Mouse (Mus musculus) heart, embryonic 13.5 days (tissue): ENCODE measurements around the gene Ndufa12. TPM values are rescaled to one million over a fixed set of nuclear protein-coding genes. Genes with fewer than 3 reads are reported as not detected.
A peak's percentile ranks its signal among the peaks of the same experiment; 100 is the strongest.

Experiments
- ATAC-seq: fragments of 200-750 bp; cut with Nextera tagmentation; 2 replicates; pipeline ENCODE4 v1.8.0; 2017; ENCODE audit warnings: moderate TSS enrichment; ENCODE audit not compliant: insufficient number of reproducible peaks, low FRiP score, low TSS enrichment; ENCODE audit errors: extremely low read depth
- H3K27ac ChIP-seq: fragments of 300-500 bp; sonication (generic); replicated peaks from 2 replicates; pipeline ENCODE4 v1.5.1; 2015; ENCODE audit warnings: moderate library complexity, mild to moderate bottlenecking, inconsistent platforms
- H3K27me3 ChIP-seq: fragments of 300-500 bp; sonication (generic); replicated peaks from 2 replicates; pipeline ENCODE4 v1.6.1; 2015; ENCODE audit warnings: mild to moderate bottlenecking, inconsistent platforms
- H3K36me3 ChIP-seq: fragments of 300-500 bp; sonication (generic); 2 replicates; pipeline ENCODE4 v1.6.1; 2015; ENCODE audit warnings: mild to moderate bottlenecking, inconsistent platforms
- H3K4me1 ChIP-seq: fragments of 300-500 bp; sonication (generic); 2 replicates; pipeline ENCODE4 v1.6.1; 2015; ENCODE audit warnings: inconsistent platforms
- H3K4me2 ChIP-seq: fragments of 300-500 bp; sonication (generic); 2 replicates; pipeline ENCODE4 v1.6.1; 2015; ENCODE audit warnings: inconsistent platforms, mild to moderate bottlenecking, moderate library complexity
- H3K4me3 ChIP-seq: fragments of 300-500 bp; sonication (generic); 2 replicates; pipeline ENCODE4 v1.5.1; 2015; ENCODE audit warnings: moderate library complexity, mild to moderate bottlenecking, inconsistent platforms
- H3K9ac ChIP-seq: fragments of 300-500 bp; sonication (generic); 2 replicates; pipeline ENCODE4 v1.6.1; 2015; ENCODE audit warnings: inconsistent platforms, mild to moderate bottlenecking, moderate library complexity
- H3K9me3 ChIP-seq: fragments of 300-500 bp; sonication (generic); 2 replicates; pipeline ENCODE4 v1.6.1; 2016; ENCODE audit warnings: inconsistent platforms
- WGBS: fragments of 180-500 bp; shearing (Covaris S2); methylation state at CpG from one replicate; pipeline ENCODE4 v1.1.7; 2015; ENCODE audit warnings: mixed read lengths; 5-methylcytosine and 5-hydroxymethylcytosine counted together
- polyA plus RNA-seq: library from polyadenylated mRNA; unstranded; fragments of >200 nt; fragmentation: Nextera tagmentation; extraction: Ambion mirVana; gene quantifications from 2 replicates; pipeline ENCODE4 v1.2.1, GENCODE M21; 2015

Ndufa12 gene
- 496 and 581 TPM in 2 replicates for polyA plus RNA-seq

GRCm38 (mm10) chr10:94198482-94199405, at the start of gene Ndufa12:
TSS of gene Ndufa12 (plus strand) at chr10:94198720.
- Histone ChIP-seq H3K9ac (peak within 1 kb of the TSS; percentile 92), H3K27me3 (no peaks in the 10 kb centered on the region), H3K4me2 (peak within 1 kb of the TSS; percentile 79), H3K4me3 (peak within 1 kb of the TSS; percentile 87), H3K9me3 (no peaks in the 10 kb centered on the region), H3K36me3 (peaks cover 55% of the 10 kb centered on the region), H3K4me1 (peaks cover 15% of the 10 kb centered on the region), H3K27ac (peak within 1 kb of the TSS; percentile 92)
- WGBS, result under 1% methylated on average over 46 of the region's 46 CpGs
- ATAC-seq, result peak; percentile 88

- no peak for ATAC-seq
- Histone ChIP-seq H3K27me3 (no peaks in the 10 kb centered on the region), H3K36me3 (peaks cover 13% of the 10 kb centered on the region; the same call in 1 of the 2 replicates), H3K4me3 (no peak overlapping the region), H3K9me3 (no peaks in the 10 kb centered on the region), H3K9ac (no peak overlapping the region), H3K4me1 (peaks cover 28% of the 10 kb centered on the region), H3K4me2 (no peak overlapping the region), H3K27ac (no peak overlapping the region)
- 78% methylated on average over 4 of the region's 4 CpGs for WGBS
These were observed 47.0 kb upstream of the Ndufa12 start for GRCm38 (mm10) chr10:94151488-94151887.

- no peak for ATAC-seq
- no peaks in the 10 kb centered on the region for H3K27me3 ChIP-seq
- H3K9me3 ChIP-seq, result no peaks in the 10 kb centered on the region
These were observed 44.7 kb upstream of the Ndufa12 start for GRCm38 (mm10) chr10:94153841-94154240.

GRCm38 (mm10) chr10:94158962-94159361, 39.6 kb upstream of the Ndufa12 start:
- ATAC-seq, result no peak
- H3K4me3 ChIP-seq, result no peak overlapping the region
- H3K9ac ChIP-seq, result no peak overlapping the region
- no peaks in the 10 kb centered on the region for H3K4me1 ChIP-seq
- H3K36me3 ChIP-seq, result peaks cover 66% of the 10 kb centered on the region
- no peak overlapping the region for H3K27ac ChIP-seq
- H3K9me3 ChIP-seq, result no peaks in the 10 kb centered on the region
- WGBS, result 75% methylated on average over 6 of the region's 6 CpGs
- no peaks in the 10 kb centered on the region for H3K27me3 ChIP-seq
- no peak overlapping the region for H3K4me2 ChIP-seq

More at GRCm38 (mm10) chr10:94153841-94154240, 44.7 kb upstream of the Ndufa12 start:
- Histone ChIP-seq H3K36me3 (peaks cover 34% of the 10 kb centered on the region), H3K9ac (no peak overlapping the region), H3K4me3 (no peak overlapping the region), H3K27ac (no peak overlapping the region), H3K4me2 (no peak overlapping the region), H3K4me1 (peaks cover 19% of the 10 kb centered on the region)

- H3K27ac ChIP-seq, result no peak overlapping the region
- H3K4me2 ChIP-seq, result no peak overlapping the region
- 79% methylated on average over 4 of the region's 4 CpGs for WGBS
- no peak overlapping the region for H3K9ac ChIP-seq
- H3K27me3 ChIP-seq, result no peaks in the 10 kb centered on the region
- ATAC-seq, result no peak
- no peak overlapping the region for H3K4me3 ChIP-seq
- H3K36me3 ChIP-seq, result peaks cover 70% of the 10 kb centered on the region
- no peaks in the 10 kb centered on the region for H3K4me1 ChIP-seq
- no peaks in the 10 kb centered on the region for H3K9me3 ChIP-seq
These were observed 39.1 kb upstream of the Ndufa12 start for GRCm38 (mm10) chr10:94159406-94159805.

- H3K27ac ChIP-seq, result no peak overlapping the region
- WGBS, result 67% methylated on average over 5 of the region's 5 CpGs
- no peak overlapping the region for H3K4me3 ChIP-seq
- no peak overlapping the region for H3K4me2 ChIP-seq
- peaks cover 82% of the 10 kb centered on the region for H3K36me3 ChIP-seq
- ATAC-seq, result no peak
- no peaks in the 10 kb centered on the region for H3K4me1 ChIP-seq
- no peaks in the 10 kb centered on the region for H3K9me3 ChIP-seq
- no peaks in the 10 kb centered on the region for H3K27me3 ChIP-seq
- H3K9ac ChIP-seq, result no peak overlapping the region
These were observed 37.3 kb upstream of the Ndufa12 start for GRCm38 (mm10) chr10:94161051-94161765.

GRCm38 (mm10) chr10:94162031-94162430, 36.5 kb upstream of the Ndufa12 start:
- no peak for ATAC-seq
- 92% methylated on average over 7 of the region's 7 CpGs for WGBS
- Histone ChIP-seq H3K4me3 (no peak overlapping the region), H3K4me1 (no peaks in the 10 kb centered on the region), H3K4me2 (no peak overlapping the region), H3K9me3 (no peaks in the 10 kb centered on the region), H3K27ac (no peak overlapping the region), H3K9ac (no peak overlapping the region), H3K36me3 (peaks cover 82% of the 10 kb centered on the region), H3K27me3 (no peaks in the 10 kb centered on the region)

- WGBS, result 71% methylated on average over 5 of the region's 5 CpGs
- no peak overlapping the region for H3K9ac ChIP-seq
- no peaks in the 10 kb centered on the region for H3K27me3 ChIP-seq
- H3K4me2 ChIP-seq, result no peak overlapping the region
- peaks cover 83% of the 10 kb centered on the region for H3K36me3 ChIP-seq
- no peaks in the 10 kb centered on the region for H3K4me1 ChIP-seq
- no peak overlapping the region for H3K4me3 ChIP-seq
- H3K9me3 ChIP-seq, result no peaks in the 10 kb centered on the region
- no peak for ATAC-seq
- H3K27ac ChIP-seq, result no peak overlapping the region
These were observed 34.2 kb upstream of the Ndufa12 start for GRCm38 (mm10) chr10:94164104-94164845.

GRCm38 (mm10) chr10:94165426-94165825, 33.1 kb upstream of the Ndufa12 start:
- no peak overlapping the region for H3K27ac ChIP-seq
- no peak overlapping the region for H3K9ac ChIP-seq
- H3K36me3 ChIP-seq, result peaks cover 84% of the 10 kb centered on the region
- H3K9me3 ChIP-seq, result peaks cover 7% of the 10 kb centered on the region; the same call in 1 of the 2 replicates
- H3K4me3 ChIP-seq, result no peak overlapping the region
- WGBS, result 80% methylated on average over 16 of the region's 16 CpGs
- no peaks in the 10 kb centered on the region for H3K4me1 ChIP-seq
- no peaks in the 10 kb centered on the region for H3K27me3 ChIP-seq
- no peak for ATAC-seq
- no peak overlapping the region for H3K4me2 ChIP-seq

GRCm38 (mm10) chr10:94167051-94167750, 31.3 kb upstream of the Ndufa12 start:
- peaks cover 7% of the 10 kb centered on the region; the same call in 1 of the 2 replicates for H3K9me3 ChIP-seq
- no peak for ATAC-seq
- H3K4me1 ChIP-seq, result peaks cover 11% of the 10 kb centered on the region
- peaks cover 88% of the 10 kb centered on the region for H3K36me3 ChIP-seq
- H3K4me3 ChIP-seq, result no peak overlapping the region
- H3K27me3 ChIP-seq, result no peaks in the 10 kb centered on the region
- no peak overlapping the region for H3K9ac ChIP-seq
- H3K27ac ChIP-seq, result no peak overlapping the region
- WGBS, result 88% methylated on average over 11 of the region's 11 CpGs
- no peak overlapping the region for H3K4me2 ChIP-seq
